Mouse (Mus musculus) myocyte (in vitro differentiated cells): Measurements from ENCODE around the gene Gal3st1. TPM values are rescaled to one million over a fixed set of nuclear protein-coding genes. Genes with fewer than 3 reads are reported as not detected.
"Not testable (repeated sequence)": the region's sequence is repeated elsewhere in the genome, so short reads cannot be mapped to it uniquely, and the experiment has no call there.

Experiments
- H3K27me3 ChIP-seq: one replicate; pipeline ENCODE4 v1.6.1; 2011; ENCODE audit not compliant: control insufficient read depth, insufficient read depth, insufficient read length
- H3K36me3 ChIP-seq: one replicate; pipeline ENCODE4 v1.6.1; 2011; ENCODE audit not compliant: control insufficient read depth, insufficient read depth
- H3K4me2 ChIP-seq: one replicate; pipeline ENCODE4 v1.6.1; 2011; ENCODE audit warnings: low read depth, control low read depth
- H3K4me3 ChIP-seq: one replicate; pipeline ENCODE4 v1.5.1; 2011; ENCODE audit warnings: mild to moderate bottlenecking, control low read depth, moderate library complexity
- H3K79me2 ChIP-seq: one replicate; pipeline ENCODE4 v1.6.1; 2011; ENCODE audit not compliant: control insufficient read depth, insufficient read depth
- H3ac ChIP-seq: one replicate; pipeline ENCODE4 v1.6.1; 2011; ENCODE audit not compliant: control insufficient read depth, insufficient read length
- CEBPB ChIP-seq: IDR thresholded peaks from 2 replicates; pipeline ENCODE4 v1.6.1; 2011; ENCODE audit warnings: mild to moderate bottlenecking, moderate library complexity; ENCODE audit not compliant: poor library complexity, insufficient read depth, severe bottlenecking
- E2F4 ChIP-seq: IDR thresholded peaks from one replicate; pipeline ENCODE4 v1.6.1; 2011; ENCODE audit warnings: mild to moderate bottlenecking, control low read depth, moderate library complexity; ENCODE audit not compliant: insufficient read depth
- MAX ChIP-seq: IDR thresholded peaks from one replicate; pipeline ENCODE4 v1.6.1; 2011; ENCODE audit warnings: low read depth, mild to moderate bottlenecking, control low read depth
- MYOD1 ChIP-seq, 3 experiments: IDR thresholded peaks; one replicate each; pipeline ENCODE4 v1.6.1; 2011; ENCODE audit warnings: control low read depth in 2 of 3, low read depth in 2 of 3, mild to moderate bottlenecking in 2 of 3, moderate library complexity in 1 of 3; ENCODE audit not compliant: insufficient read length in 2 of 3, control insufficient read depth in 1 of 3
- MYOG ChIP-seq, 3 experiments: IDR thresholded peaks; one replicate each; pipeline ENCODE4 v1.6.1; 2011; ENCODE audit warnings: control low read depth in 2 of 3, low read depth in 2 of 3, mild to moderate bottlenecking in 2 of 3; ENCODE audit not compliant: insufficient read length in 2 of 3, control insufficient read depth in 1 of 3, insufficient read depth in 1 of 3
- POLR2A ChIP-seq: IDR thresholded peaks from one replicate; pipeline ENCODE4 v1.6.1; 2011; ENCODE audit warnings: low read depth, mild to moderate bottlenecking, control low read depth, moderate library complexity; ENCODE audit not compliant: insufficient read length
- POLR2AphosphoS2 ChIP-seq: IDR thresholded peaks from one replicate; pipeline ENCODE4 v1.6.1; 2011; ENCODE audit warnings: low read depth, control low read depth; ENCODE audit not compliant: insufficient read length
- REST ChIP-seq: IDR thresholded peaks from one replicate; pipeline ENCODE4 v1.6.1; 2011; ENCODE audit warnings: mild to moderate bottlenecking, control low read depth, moderate library complexity; ENCODE audit not compliant: insufficient read depth, insufficient read length
- SRF ChIP-seq: IDR thresholded peaks from one replicate; pipeline ENCODE4 v1.6.1; 2011; ENCODE audit warnings: low read depth; ENCODE audit not compliant: control insufficient read depth, insufficient read length
- TCF12 ChIP-seq: IDR thresholded peaks from one replicate; pipeline ENCODE4 v1.6.1; 2011; ENCODE audit warnings: mild to moderate bottlenecking, control low read depth; ENCODE audit not compliant: poor library complexity, insufficient read depth, severe bottlenecking
- TCF3 ChIP-seq: IDR thresholded peaks from one replicate; pipeline ENCODE4 v1.6.1; 2011; ENCODE audit warnings: low read depth, control low read depth; ENCODE audit not compliant: insufficient read length
- USF1 ChIP-seq: IDR thresholded peaks from one replicate; pipeline ENCODE4 v1.6.1; 2011; ENCODE audit warnings: low read depth, mild to moderate bottlenecking, control low read depth, moderate library complexity
- polyA plus RNA-seq: library from polyadenylated mRNA; unstranded; fragments of >200 nt; fragmentation: generic; extraction: Trizol; gene quantifications from one replicate; pipeline ENCODE4 v1.2.1, GENCODE M21; 2012; ENCODE audit warnings: missing spikeins

Gene Gal3st1
- polyA plus RNA-seq, 1 experiment, result not detected

GRCm38 (mm10) chr11:3941371-3941770 lies 42.1 kb upstream of the Gal3st1 start:
- TF ChIP-seq E2F4 (no peak), POLR2A (no peak), SRF (no peak), POLR2AphosphoS2 (no peak), TCF3 (no peak), MAX (no peak), MYOG (IDR thresholded peaks at IDR 0.05; ENCODE audit: control insufficient read depth in 1 of 3, insufficient read depth in 1 of 3, insufficient read length in 2 of 3, low read depth in 2 of 3) (no peak), USF1 (no peak), TCF12 (no peak), CEBPB (no peak), MYOD1 (IDR thresholded peaks at IDR 0.05; ENCODE audit: control insufficient read depth in 1 of 3, insufficient read length in 2 of 3, low read depth in 2 of 3) (no peak), REST (no peak)
- Histone ChIP-seq H3K4me3 (no peak overlapping the region), H3K27me3 (peaks cover 44% of the 10 kb centered on the region), H3K79me2 (no peaks in the 10 kb centered on the region), H3K36me3 (no peaks in the 10 kb centered on the region), H3ac (no peak overlapping the region), H3K4me2 (no peak overlapping the region)

GRCm38 (mm10) chr11:3946386-3946785 lies 37.0 kb upstream of the Gal3st1 start:
- H3K79me2 ChIP-seq, result no peaks in the 10 kb centered on the region
- no peak for TF ChIP-seq E2F4
- no peak for TF ChIP-seq CEBPB
- TF ChIP-seq MYOD1 (IDR thresholded peaks at IDR 0.05; ENCODE audit: control insufficient read depth in 1 of 3, insufficient read length in 2 of 3, low read depth in 2 of 3), result no peak
- TF ChIP-seq POLR2AphosphoS2, result no peak
- no peak for TF ChIP-seq MYOG (IDR thresholded peaks at IDR 0.05; ENCODE audit: control insufficient read depth in 1 of 3, insufficient read depth in 1 of 3, insufficient read length in 2 of 3, low read depth in 2 of 3)
- no peak for TF ChIP-seq SRF
- peaks cover 13% of the 10 kb centered on the region for H3K27me3 ChIP-seq
- no peak overlapping the region for H3K4me3 ChIP-seq
- no peak overlapping the region for H3ac ChIP-seq
- H3K4me2 ChIP-seq, result no peak overlapping the region
- no peaks in the 10 kb centered on the region for H3K36me3 ChIP-seq

GRCm38 (mm10) chr11:3954876-3955275 lies 28.6 kb upstream of the Gal3st1 start:
- not testable (repeated sequence) for H3K36me3 ChIP-seq, H3ac ChIP-seq, H3K79me2 ChIP-seq, H3K4me3 ChIP-seq, H3K4me2 ChIP-seq
- peaks cover 11% of the 10 kb centered on the region for H3K27me3 ChIP-seq

- H3K27me3 ChIP-seq, result peaks cover 11% of the 10 kb centered on the region
- not testable (repeated sequence) for H3K36me3 ChIP-seq, H3K4me2 ChIP-seq, H3K79me2 ChIP-seq, H3ac ChIP-seq, H3K4me3 ChIP-seq
Measured at GRCm38 (mm10) chr11:3955371-3955770, 28.1 kb upstream of the Gal3st1 start.

GRCm38 (mm10) chr11:3960901-3961300 lies 22.5 kb upstream of the Gal3st1 start:
- H3K4me3 ChIP-seq, result no peak overlapping the region
- H3K79me2 ChIP-seq, result peaks cover 22% of the 10 kb centered on the region
- H3K36me3 ChIP-seq, result no peaks in the 10 kb centered on the region
- TF ChIP-seq USF1, result no peak
- H3ac ChIP-seq, result no peak overlapping the region
- peaks cover 7% of the 10 kb centered on the region for H3K27me3 ChIP-seq
- H3K4me2 ChIP-seq, result no peak overlapping the region

GRCm38 (mm10) chr11:3961761-3962160 lies 21.7 kb upstream of the Gal3st1 start:
- Histone ChIP-seq H3K4me2 (no peak overlapping the region), H3K27me3 (no peaks in the 10 kb centered on the region), H3K4me3 (no peak overlapping the region), H3K79me2 (peaks cover 31% of the 10 kb centered on the region), H3K36me3 (no peaks in the 10 kb centered on the region), H3ac (no peak overlapping the region)
- TF ChIP-seq POLR2A, result no peak
- TF ChIP-seq REST, result no peak
- no peak for TF ChIP-seq MAX
- no peak for TF ChIP-seq E2F4
- no peak for TF ChIP-seq TCF3
- TF ChIP-seq USF1, result no peak
- TF ChIP-seq SRF, result no peak
- TF ChIP-seq CEBPB, result no peak
- no peak for TF ChIP-seq TCF12
